Mouse (Mus musculus) kidney, postnatal 0 days (tissue): ENCODE data around the gene Gm3776. TPM values are rescaled to one million over a fixed set of nuclear protein-coding genes. Genes with fewer than 3 reads are reported as not detected.
"Not testable (repeated sequence)": the region's sequence is repeated elsewhere in the genome, so short reads cannot be mapped to it uniquely, and the experiment has no call there.

Source experiments
- ATAC-seq: fragments of 200-750 bp; cut with Nextera tagmentation; replicated peaks from 2 replicates; pipeline ENCODE4 v1.8.0; 2017; ENCODE audit warnings: low read depth, moderate number of reproducible peaks, moderate TSS enrichment, moderate library complexity; ENCODE audit not compliant: low FRiP score
- DNase-seq: peaks from one replicate; pipeline ENCODE4 v3.0.0-alpha.2; 2016; ENCODE audit warnings: low spot score
- H3K27ac ChIP-seq: fragments of 300-500 bp; sonication (generic); 2 replicates; pipeline ENCODE4 v1.5.1; 2014; ENCODE audit warnings: mild to moderate bottlenecking
- H3K27me3 ChIP-seq: fragments of 300-500 bp; sonication (generic); 2 replicates; pipeline ENCODE4 v1.6.1; 2014; ENCODE audit warnings: low read length, mixed read lengths; ENCODE audit not compliant: insufficient read depth
- H3K36me3 ChIP-seq: fragments of 300-500 bp; sonication (generic); 2 replicates; pipeline ENCODE4 v1.6.1; 2014; ENCODE audit warnings: low read length, mixed read lengths; ENCODE audit not compliant: insufficient read depth
- H3K4me1 ChIP-seq: fragments of 300-500 bp; sonication (generic); replicated peaks from 2 replicates; pipeline ENCODE4 v1.6.1; 2014; ENCODE audit warnings: antibody characterized with exemption, low read length, mixed read lengths; ENCODE audit not compliant: insufficient read depth
- H3K4me2 ChIP-seq: fragments of 300-500 bp; sonication (generic); 2 replicates; pipeline ENCODE4 v1.6.1; 2014; ENCODE audit warnings: mild to moderate bottlenecking, low read length, moderate library complexity, mixed read lengths
- H3K4me3 ChIP-seq: fragments of 300-500 bp; sonication (generic); replicated peaks from 2 replicates; pipeline ENCODE4 v1.5.1; 2014; ENCODE audit warnings: low read depth, low read length
- H3K9ac ChIP-seq: fragments of 300-500 bp; sonication (generic); 2 replicates; pipeline ENCODE4 v1.6.1; 2014; ENCODE audit warnings: low read depth, low read length
- H3K9me3 ChIP-seq: fragments of 300-500 bp; sonication (generic); replicated peaks from 2 replicates; pipeline ENCODE4 v1.6.1; 2016; ENCODE audit warnings: low read length, inconsistent platforms, mixed read lengths
- CTCF ChIP-seq: IDR thresholded peaks from 2 replicates; pipeline ENCODE4 v1.5.1; 2016; ENCODE audit warnings: antibody characterized with exemption, low read depth, mild to moderate bottlenecking, moderate library complexity
- WGBS: fragments of 180-500 bp; shearing (Covaris S2); extraction: QIAGEN DNeasy Blood & Tissue Kit; methylation state at CpG from one replicate; pipeline ENCODE4 v1.1.7; 2014; 5-methylcytosine and 5-hydroxymethylcytosine counted together
- polyA plus RNA-seq: library from polyadenylated mRNA; unstranded; fragments of >200 nt; fragmentation: Nextera tagmentation; extraction: Ambion mirVana; gene quantifications from 2 replicates; pipeline ENCODE4 v1.2.1, GENCODE M21; 2015

The Gm3776 gene
- polyA plus RNA-seq, 1 experiment from 2014 or later = 10.3 TPM

GRCm38 (mm10) chr9:78217074-78217473 is 39.9 kb upstream of the Gm3776 start:
- Histone ChIP-seq H3K27ac (no peak overlapping the region), H3K4me2 (no peak overlapping the region), H3K4me3 (no peak overlapping the region), H3K9ac (no peak overlapping the region), H3K9me3 (no peaks in the 10 kb centered on the region; the same call in 1 of the 2 replicates), H3K4me1 (no peaks in the 10 kb centered on the region), H3K27me3 (no peaks in the 10 kb centered on the region), H3K36me3 (no peaks in the 10 kb centered on the region)
- TF ChIP-seq CTCF = no peak
- ATAC-seq (0 out of 2 replicates have a peak, but pooled peaks have one; percentile 43), DNase-seq (no peak)
- 58% methylated on average over 4 of the region's 4 CpGs for WGBS

- Histone ChIP-seq H3K9ac (no peak overlapping the region), H3K4me2 (no peak overlapping the region), H3K9me3 (no peaks in the 10 kb centered on the region; the same call in 1 of the 2 replicates), H3K4me1 (no peaks in the 10 kb centered on the region), H3K27ac (no peak overlapping the region), H3K36me3 (no peaks in the 10 kb centered on the region), H3K4me3 (no peak overlapping the region), H3K27me3 (no peaks in the 10 kb centered on the region)
- DNase-seq (no peak), ATAC-seq (no peak)
- no peak for TF ChIP-seq CTCF
- WGBS = 40% methylated on average over 8 of the region's 8 CpGs
These were observed 34.3 kb upstream of the Gm3776 start for GRCm38 (mm10) chr9:78222616-78223015.

- Histone ChIP-seq H3K27me3 (no peaks in the 10 kb centered on the region), H3K36me3 (no peaks in the 10 kb centered on the region), H3K4me1 (no peaks in the 10 kb centered on the region), H3K9ac (no peak overlapping the region), H3K4me3 (no peak overlapping the region), H3K9me3 (no peaks in the 10 kb centered on the region; the same call in 1 of the 2 replicates), H3K27ac (no peak overlapping the region; the same call in 1 of the 2 replicates), H3K4me2 (no peak overlapping the region)
- no peak for DNase-seq
- ATAC-seq = no peak; the same call in 1 of the 2 replicates
- TF ChIP-seq CTCF = no peak
- 55% methylated on average over 10 of the region's 10 CpGs for WGBS
These were observed 33.6 kb upstream of the Gm3776 start for GRCm38 (mm10) chr9:78223221-78223902.

- Histone ChIP-seq H3K36me3 (no peaks in the 10 kb centered on the region), H3K9me3 (no peaks in the 10 kb centered on the region; the same call in 1 of the 2 replicates), H3K4me3 (no peak overlapping the region), H3K27me3 (no peaks in the 10 kb centered on the region), H3K4me1 (no peaks in the 10 kb centered on the region), H3K9ac (no peak overlapping the region), H3K27ac (no peak overlapping the region), H3K4me2 (no peak overlapping the region)
- no peak for ATAC-seq
- no peak for TF ChIP-seq CTCF
- WGBS = 90% methylated on average over 2 of the region's 2 CpGs
- no peak for DNase-seq
These were observed 32.5 kb upstream of the Gm3776 start for GRCm38 (mm10) chr9:78224418-78224817.

- ATAC-seq (no peak), DNase-seq (no peak)
- Histone ChIP-seq H3K27me3 (no peaks in the 10 kb centered on the region), H3K9me3 (no peaks in the 10 kb centered on the region), H3K4me1 (no peaks in the 10 kb centered on the region), H3K27ac (no peak overlapping the region), H3K36me3 (no peaks in the 10 kb centered on the region), H3K4me3 (no peak overlapping the region), H3K4me2 (no peak overlapping the region), H3K9ac (no peak overlapping the region)
- 65% methylated on average over 11 of the region's 11 CpGs for WGBS
- TF ChIP-seq CTCF = no peak
These were observed 31.6 kb upstream of the Gm3776 start for GRCm38 (mm10) chr9:78225304-78225703.

- no peaks in the 10 kb centered on the region for H3K9me3 ChIP-seq
- no peak for ATAC-seq
- H3K27me3 ChIP-seq = no peaks in the 10 kb centered on the region
- H3K4me2 ChIP-seq = no peak overlapping the region
- H3K27ac ChIP-seq = no peak overlapping the region
- H3K4me3 ChIP-seq = no peak overlapping the region
- WGBS = 83% methylated on average over 2 of the region's 2 CpGs
- DNase-seq = no peak
- no peak overlapping the region for H3K9ac ChIP-seq
- no peaks in the 10 kb centered on the region for H3K36me3 ChIP-seq
- TF ChIP-seq CTCF = no peak
- H3K4me1 ChIP-seq = no peaks in the 10 kb centered on the region
These were observed 28.8 kb upstream of the Gm3776 start for GRCm38 (mm10) chr9:78228122-78228521.

GRCm38 (mm10) chr9:78229658-78230057 is 27.3 kb upstream of the Gm3776 start:
- WGBS = 37% methylated on average over 3 of the region's 3 CpGs
- H3K4me3 ChIP-seq, H3K36me3 ChIP-seq, H3K27me3 ChIP-seq, DNase-seq, H3K4me2 ChIP-seq, H3K9me3 ChIP-seq, H3K9ac ChIP-seq, H3K4me1 ChIP-seq: not testable (repeated sequence)
- H3K27ac ChIP-seq = peak overlapping the region; percentile 65; the same call in 1 of the 2 replicates
- ATAC-seq = peak; percentile 84

- not testable (repeated sequence) for DNase-seq, H3K9me3 ChIP-seq, H3K4me1 ChIP-seq, H3K4me2 ChIP-seq, ATAC-seq, H3K36me3 ChIP-seq, H3K9ac ChIP-seq, H3K27me3 ChIP-seq, H3K4me3 ChIP-seq
- H3K27ac ChIP-seq = peak within 1 kb of the TSS; percentile 65; the same call in 1 of the 2 replicates
- 86% methylated on average over 2 of the region's 3 CpGs for WGBS
These were observed 26.5 kb upstream of the Gm3776 start, which contains the start of gene Gsta1 for GRCm38 (mm10) chr9:78230461-78230860. Gene Gsta1, plus strand, starts transcription at chr9:78230656.

GRCm38 (mm10) chr9:78233121-78233695 is 23.7 kb upstream of the Gm3776 start:
- H3K9me3 ChIP-seq, H3K4me1 ChIP-seq, ATAC-seq, H3K36me3 ChIP-seq, H3K4me3 ChIP-seq, DNase-seq, H3K27ac ChIP-seq, H3K4me2 ChIP-seq, H3K27me3 ChIP-seq, H3K9ac ChIP-seq: not testable (repeated sequence)
- WGBS = no CpG with 5 or more reads among the region's 10 CpGs
